Mouse (Mus musculus) forebrain, embryonic 14.5 days (tissue): Measurements from ENCODE around the gene Ptpdc1. TPM values are rescaled to one million over a fixed set of nuclear protein-coding genes. Genes with fewer than 3 reads are reported as not detected.

Source experiments
- ATAC-seq: fragments of 200-750 bp; cut with Nextera tagmentation; 2 replicates; pipeline ENCODE4 v1.8.0; 2017; ENCODE audit warnings: mild to moderate bottlenecking, moderate library complexity
- DNase-seq: peaks from one replicate; pipeline ENCODE4 v3.0.0-alpha.2; 2015; ENCODE audit warnings: low spot score
- H3K27ac ChIP-seq: fragments of 300-500 bp; sonication (generic); 2 replicates; pipeline ENCODE4 v1.5.1; 2014; ENCODE audit warnings: low read depth, mild to moderate bottlenecking, control low read depth, low read length, moderate library complexity
- H3K27me3 ChIP-seq: fragments of 300-500 bp; sonication (generic); replicated peaks from 2 replicates; pipeline ENCODE4 v1.6.1; 2014; ENCODE audit warnings: low read length, control low read depth, mixed read lengths; ENCODE audit not compliant: control insufficient read depth, insufficient read depth
- H3K36me3 ChIP-seq: fragments of 300-500 bp; sonication (generic); 2 replicates; pipeline ENCODE4 v1.6.1; 2014; ENCODE audit warnings: low read length, control low read depth; ENCODE audit not compliant: control insufficient read depth, insufficient read depth
- H3K4me1 ChIP-seq: fragments of 300-500 bp; sonication (generic); 2 replicates; pipeline ENCODE4 v1.6.1; 2014; ENCODE audit warnings: antibody characterized with exemption, low read length, control low read depth; ENCODE audit not compliant: control insufficient read depth, insufficient read depth
- H3K4me2 ChIP-seq: fragments of 300-500 bp; sonication (generic); 2 replicates; pipeline ENCODE4 v1.6.1; 2014; ENCODE audit warnings: mild to moderate bottlenecking, control low read depth, low read length
- H3K4me3 ChIP-seq: fragments of 300-500 bp; sonication (generic); 2 replicates; pipeline ENCODE4 v1.5.1; 2014; ENCODE audit warnings: low read depth, low read length, control low read depth
- H3K9ac ChIP-seq: fragments of 300-500 bp; sonication (generic); 2 replicates; pipeline ENCODE4 v1.6.1; 2014; ENCODE audit warnings: mild to moderate bottlenecking, low read length, control low read depth, moderate library complexity
- H3K9me3 ChIP-seq: fragments of 300-500 bp; sonication (generic); replicated peaks from 2 replicates; pipeline ENCODE4 v1.6.1; 2016; ENCODE audit warnings: low read length, control low read depth, mixed read lengths; ENCODE audit not compliant: control insufficient read depth
- WGBS: fragments of 180-500 bp; shearing (Covaris S2); extraction: QIAGEN DNeasy Blood & Tissue Kit; methylation state at CpG from one replicate; pipeline ENCODE4 v1.1.7; 2014; 5-methylcytosine and 5-hydroxymethylcytosine counted together
- microRNA counts: library from miRNA; unstranded; fragments of <30 nt; microRNA quantifications from one replicate; lab custom pipeline; 2016
- microRNA-seq: library from miRNA; unstranded; fragments of <30 nt; microRNA quantifications from one replicate; pipeline ENCODE4, GENCODE M21; 2016
- polyA plus RNA-seq: library from polyadenylated mRNA; unstranded; fragments of >200 nt; fragmentation: Nextera tagmentation; extraction: Ambion mirVana; gene quantifications from 2 replicates; pipeline ENCODE4 v1.2.1, GENCODE M21; 2014

Gene Ptpdc1
- polyA plus RNA-seq, 1 experiment from 2014 or later: 12.7 TPM

DNA sequence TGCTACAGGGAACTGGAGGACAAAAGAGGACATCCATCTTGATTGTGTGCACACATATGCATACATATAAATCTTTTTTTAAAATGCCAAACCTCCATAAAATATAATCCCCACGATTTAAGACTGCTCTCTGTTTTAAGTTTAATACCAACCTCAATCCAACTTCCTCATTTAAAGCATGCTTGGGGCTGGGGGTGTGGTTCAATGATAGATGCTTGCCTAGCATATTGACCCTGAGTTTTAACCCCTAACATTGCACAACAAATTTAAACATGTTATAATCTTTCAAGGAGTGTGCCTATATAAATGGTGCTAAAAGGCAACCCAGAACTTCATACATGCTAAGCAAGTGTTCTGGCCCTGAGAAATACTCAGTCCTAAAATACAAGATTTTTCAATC, 85.0 kb downstream of the Ptpdc1 start:
- DNase-seq: no peak
- H3K4me3 ChIP-seq: no peak overlapping the region
- H3K9ac ChIP-seq: no peak overlapping the region
- H3K27me3 ChIP-seq: no peaks in the 10 kb centered on the region
- H3K4me1 ChIP-seq: peaks cover 26% of the 10 kb centered on the region
- H3K9me3 ChIP-seq: no peaks in the 10 kb centered on the region
- WGBS: 63% methylated on average over 1 of the region's 1 CpGs
- ATAC-seq: no peak
- no peak overlapping the region for H3K27ac ChIP-seq
- H3K36me3 ChIP-seq: peaks cover 17% of the 10 kb centered on the region
- H3K4me2 ChIP-seq: no peak overlapping the region

DNA sequence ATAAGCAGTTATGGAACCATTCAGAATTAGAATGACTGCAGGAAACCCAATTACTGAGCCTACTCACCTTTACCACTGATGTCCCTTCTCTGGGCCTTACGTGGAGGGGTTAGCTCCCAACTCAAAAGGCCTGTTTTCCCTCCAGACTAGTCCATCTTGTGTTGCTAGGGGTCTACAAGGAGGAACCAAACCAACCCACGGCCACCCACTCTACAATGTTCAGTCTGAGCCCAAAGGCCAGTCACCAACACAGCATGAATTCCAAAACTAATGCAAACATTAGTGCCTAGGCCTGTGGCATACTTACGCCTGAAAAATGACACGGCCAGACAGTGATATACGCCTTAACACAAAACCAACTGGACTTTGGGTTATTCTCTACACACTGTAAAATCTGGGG, 92.0 kb downstream of the Ptpdc1 start:
- Histone ChIP-seq H3K4me2 (no peak overlapping the region), H3K9ac (no peak overlapping the region), H3K4me1 (no peaks in the 10 kb centered on the region), H3K27ac (no peak overlapping the region), H3K36me3 (peaks cover 21% of the 10 kb centered on the region), H3K4me3 (no peak overlapping the region), H3K9me3 (no peaks in the 10 kb centered on the region), H3K27me3 (no peaks in the 10 kb centered on the region)
- ATAC-seq (no peak), DNase-seq (no peak)
- 85% methylated on average over 5 of the region's 5 CpGs for WGBS

DNA sequence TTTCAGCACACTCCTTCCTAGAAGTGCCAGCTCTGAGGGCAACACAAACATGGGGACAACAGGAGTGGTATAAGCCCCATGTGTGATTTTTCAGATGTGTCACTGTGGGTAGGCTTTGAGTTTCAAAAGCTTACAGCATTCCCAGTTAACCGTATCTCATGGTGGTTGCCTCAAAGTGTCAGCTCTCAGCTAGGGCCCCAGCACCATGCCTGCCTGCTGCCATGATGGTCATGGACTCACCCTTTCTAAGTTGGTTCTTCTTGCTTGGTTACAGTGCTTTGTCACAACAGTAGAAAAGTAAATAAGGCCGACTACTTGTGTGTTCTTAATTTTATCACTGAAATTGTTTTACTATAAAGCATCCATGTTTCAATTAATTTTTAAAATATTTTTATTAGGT, 94.0 kb downstream of the Ptpdc1 start:
- Histone ChIP-seq H3K4me3 (no peak overlapping the region), H3K36me3 (peaks cover 9% of the 10 kb centered on the region), H3K27ac (no peak overlapping the region), H3K4me2 (no peak overlapping the region), H3K4me1 (no peaks in the 10 kb centered on the region), H3K9ac (no peak overlapping the region), H3K27me3 (no peaks in the 10 kb centered on the region), H3K9me3 (no peaks in the 10 kb centered on the region)
- no peak for DNase-seq
- ATAC-seq: no peak
- WGBS: 73% methylated on average over 2 of the region's 2 CpGs

DNA sequence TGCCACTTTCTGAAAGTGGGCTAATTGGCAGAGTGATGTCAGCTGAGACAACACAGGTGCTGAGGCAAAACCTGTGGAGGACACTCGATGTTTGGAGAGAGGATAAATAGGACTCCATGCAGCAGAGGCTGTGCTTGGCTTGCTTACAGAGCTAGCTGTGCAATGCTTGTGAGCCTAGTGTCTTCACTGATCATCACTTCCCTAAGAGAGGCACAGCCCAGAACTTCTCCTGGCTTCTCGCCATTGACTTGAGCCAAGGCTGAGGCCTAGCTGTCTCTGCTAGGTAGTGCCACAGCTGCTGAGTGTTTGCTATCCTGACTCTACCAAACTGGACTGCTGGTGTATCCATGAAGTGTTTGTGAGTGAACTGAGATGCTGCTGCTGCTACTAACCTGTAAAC, 94.8 kb downstream of the Ptpdc1 start:
- Histone ChIP-seq H3K9me3 (no peaks in the 10 kb centered on the region), H3K9ac (no peak overlapping the region), H3K4me3 (no peak overlapping the region), H3K4me2 (no peak overlapping the region), H3K36me3 (peaks cover 4% of the 10 kb centered on the region; the same call in 1 of the 2 replicates), H3K4me1 (no peaks in the 10 kb centered on the region), H3K27me3 (no peaks in the 10 kb centered on the region), H3K27ac (no peak overlapping the region)
- WGBS: 76% methylated on average over 2 of the region's 2 CpGs
- DNase-seq (no peak), ATAC-seq (peak; percentile 19; the same call in 1 of the 2 replicates)

DNA sequence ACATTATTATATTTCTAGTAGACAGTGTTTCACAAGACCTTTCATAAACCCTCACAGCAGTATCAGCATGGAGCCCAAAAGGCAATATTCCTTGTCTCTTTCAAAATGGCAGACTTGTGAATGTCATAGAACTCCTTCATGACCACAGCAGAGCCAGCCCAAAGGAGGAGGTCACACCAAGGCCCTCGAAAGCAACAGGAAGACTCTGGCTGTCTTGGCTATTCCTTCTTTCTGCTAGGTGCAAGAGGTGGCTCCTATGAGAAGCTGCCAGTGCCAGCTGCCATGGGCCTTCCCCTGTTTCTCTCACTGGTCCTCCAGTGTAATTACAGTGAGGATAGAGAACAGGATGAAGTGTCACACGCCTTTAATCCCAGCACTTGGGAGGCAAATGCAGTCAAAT, 96.4 kb downstream of the Ptpdc1 start:
- ATAC-seq (0 out of 2 replicates have a peak, but pooled peaks have one; percentile 22), DNase-seq (no peak)
- H3K9me3 ChIP-seq: no peaks in the 10 kb centered on the region
- H3K4me3 ChIP-seq: no peak overlapping the region
- H3K36me3 ChIP-seq: no peaks in the 10 kb centered on the region
- 53% methylated on average over 2 of the region's 2 CpGs for WGBS
- no peaks in the 10 kb centered on the region for H3K27me3 ChIP-seq
- H3K4me2 ChIP-seq: no peak overlapping the region
- H3K27ac ChIP-seq: no peak overlapping the region
- no peak overlapping the region for H3K9ac ChIP-seq
- no peaks in the 10 kb centered on the region for H3K4me1 ChIP-seq

DNA sequence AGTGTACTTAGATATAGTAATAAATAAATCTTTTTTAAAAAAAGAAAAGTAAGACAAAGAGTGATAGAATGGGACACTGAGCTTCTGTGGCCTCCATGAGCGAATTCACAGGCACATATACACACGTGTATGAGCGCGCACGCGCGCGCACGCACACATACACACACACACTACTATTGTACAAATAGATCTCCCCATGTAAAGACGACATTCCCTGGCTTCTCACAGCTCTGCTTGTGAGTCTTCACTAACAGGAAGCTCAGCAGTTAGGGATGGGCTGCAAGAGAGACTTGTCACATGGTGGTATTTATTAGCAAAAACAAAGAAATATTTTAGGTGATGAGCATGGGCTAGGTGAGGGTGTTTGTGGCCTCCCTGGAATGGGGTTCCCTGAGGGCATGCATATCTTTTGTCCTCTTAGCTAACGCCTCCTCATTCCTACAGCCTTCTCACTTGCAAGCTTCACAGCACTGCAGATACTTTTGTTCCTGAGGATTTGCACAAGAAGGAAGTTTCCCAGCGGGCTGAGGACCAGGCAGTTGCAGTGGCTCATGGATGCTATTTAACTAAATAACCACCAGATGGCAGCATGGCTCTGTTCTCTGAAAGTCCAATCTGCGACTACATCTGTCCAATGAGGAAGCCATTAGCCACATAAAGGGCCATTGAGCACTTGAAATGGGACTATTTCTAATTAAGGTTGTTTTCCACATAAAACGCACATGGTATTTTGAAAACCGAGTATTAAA, 97.2 kb downstream of the Ptpdc1 start:
- H3K36me3 ChIP-seq: no peaks in the 10 kb centered on the region
- no peak overlapping the region for H3K4me2 ChIP-seq
- no peak overlapping the region for H3K9ac ChIP-seq
- ATAC-seq (peak; percentile 75), DNase-seq (peak; percentile 94)
- no peaks in the 10 kb centered on the region for H3K9me3 ChIP-seq
- H3K4me3 ChIP-seq: no peak overlapping the region
- H3K4me1 ChIP-seq: no peaks in the 10 kb centered on the region
- no peak overlapping the region for H3K27ac ChIP-seq
- WGBS: 55% methylated on average over 15 of the region's 15 CpGs
- no peaks in the 10 kb centered on the region for H3K27me3 ChIP-seq

MicroRNAs encoded within 50 kb of the gene (microRNA counts, 519-probe panel; counts per million panel counts)
- microRNA mmu-let-7a (lab: Ali Mortazavi, UCI) (6,861 counts per million, percentile 98 among the panel's probes with 10 or more counts), microRNA mmu-let-7d (lab: Ali Mortazavi, UCI) (6,292 counts per million, percentile 92 among the panel's probes with 10 or more counts), microRNA mmu-let-7f (lab: Ali Mortazavi, UCI) (6,138 counts per million, percentile 90 among the panel's probes with 10 or more counts)

Small RNA genes lying within 50 kb of the gene (microRNA-seq; reads per million reads assigned to microRNA genes)
- gene Gm24111 (not detected), gene Mirlet7a-1 (265 reads per million, percentile 70 among the genes with 10 or more reads in this experiment), gene Mirlet7d (8,253 reads per million, percentile 96 among the genes with 10 or more reads in this experiment), gene Mirlet7f-1 (not detected)

Other genes starting within 250 kb of the Ptpdc1 start
- 6.0 and 7.8 TPM in 2 replicates for gene Zfp169, start 112.2 kb downstream of the Ptpdc1 start, polyA plus RNA-seq
- gene A830005F24Rik, start 112.1 kb downstream of the Ptpdc1 start, polyA plus RNA-seq: 2.8 and 3.4 TPM in 2 replicates
- gene Barx1, start 37.3 kb upstream of the Ptpdc1 start, polyA plus RNA-seq: not detected in 2 replicates
- 10.6 and 11.3 TPM in 2 replicates for gene Phf2, start 245.5 kb upstream of the Ptpdc1 start, polyA plus RNA-seq